Mouse (Mus musculus): Measurements from ENCODE around the gene Gsto1. TPM values are rescaled to one million over a fixed set of nuclear protein-coding genes. Genes with fewer than 3 reads are reported as not detected.
"Not testable (repeated sequence)": the region's sequence is repeated elsewhere in the genome, so short reads cannot be mapped to it uniquely, and the experiment has no call there.

Gene Gsto1
- total and polyA plus RNA-seq, 2 experiments from 2014 or later, result 120 to 166 TPM

- H3K4me2 ChIP-seq (ENCODE audit: low read depth), result peak overlapping the region; percentile 86
- peak; percentile 67 for TF ChIP-seq CTCF (IDR thresholded peaks at IDR 0.05; ENCODE audit: low read depth)
Observed at GRCm38 (mm10) chr19:47836701-47837526, 17.9 kb upstream of the Gsto1 start.

GRCm38 (mm10) chr19:47837527-47837901 lies 17.3 kb upstream of the Gsto1 start:
- Histone ChIP-seq H3K4me1 (ENCODE audit: insufficient read depth) (no peaks in the 10 kb centered on the region), H3K9ac (peak overlapping the region; percentile 44), H3K9me3 (ENCODE audit: low read length) (no peaks in the 10 kb centered on the region), H3K4me2 (ENCODE audit: low read depth) (peak overlapping the region; percentile 86), H3K27ac (ENCODE audit: low read depth, low read length) (no peak overlapping the region), H3K4me3 (ENCODE audit: low read depth, low read length) (peak overlapping the region; percentile 54), H3K36me3 (ENCODE audit: insufficient read depth) (no peaks in the 10 kb centered on the region), H3K27me3 (ENCODE audit: insufficient read depth, low read length) (peaks cover 7% of the 10 kb centered on the region; the same call in 1 of the 2 replicates)
- DNase-seq (no peak), ATAC-seq (peak; percentile 81)
- TF ChIP-seq CTCF (IDR thresholded peaks at IDR 0.05; ENCODE audit: low read depth), result no peak
- under 1% methylated on average over 6 of the region's 6 CpGs for WGBS

More at GRCm38 (mm10) chr19:47836701-47837526, 17.9 kb upstream of the Gsto1 start:
- H3K4me1 ChIP-seq (ENCODE audit: insufficient read depth), result no peaks in the 10 kb centered on the region
- ATAC-seq (peak; percentile 98), DNase-seq (peak; percentile 79)
- H3K9ac ChIP-seq, result peak overlapping the region; percentile 44
- no peaks in the 10 kb centered on the region for H3K36me3 ChIP-seq (ENCODE audit: insufficient read depth)
- H3K27me3 ChIP-seq (ENCODE audit: insufficient read depth, low read length), result peaks cover 7% of the 10 kb centered on the region; the same call in 1 of the 2 replicates
- no peak overlapping the region for H3K27ac ChIP-seq (ENCODE audit: low read depth, low read length)
- H3K9me3 ChIP-seq (ENCODE audit: low read length), result no peaks in the 10 kb centered on the region
- WGBS, result 5% methylated on average over 45 of the region's 49 CpGs
- H3K4me3 ChIP-seq (ENCODE audit: low read depth, low read length), result peak overlapping the region; percentile 54

- not testable (repeated sequence) for H3K27me3 ChIP-seq (ENCODE audit: insufficient read depth, low read length); H3K27ac ChIP-seq (ENCODE audit: low read depth, low read length); ATAC-seq; H3K4me1 ChIP-seq (ENCODE audit: insufficient read depth); H3K9me3 ChIP-seq (ENCODE audit: low read length); H3K36me3 ChIP-seq (ENCODE audit: insufficient read depth); DNase-seq; H3K4me2 ChIP-seq (ENCODE audit: low read depth); H3K4me3 ChIP-seq (ENCODE audit: low read depth, low read length); H3K9ac ChIP-seq
- 89% methylated on average over 13 of the region's 15 CpGs for WGBS
Observed at GRCm38 (mm10) chr19:47841234-47841633, 13.5 kb upstream of the Gsto1 start.

GRCm38 (mm10) chr19:47849735-47850134 lies 5.0 kb upstream of the Gsto1 start:
- Histone ChIP-seq H3K4me1 (ENCODE audit: insufficient read depth) (0 out of 2 replicates have a peak, but pooled peaks cover 3% of the 10 kb centered on the region), H3K36me3 (ENCODE audit: insufficient read depth) (no peaks in the 10 kb centered on the region), H3K9ac (no peak overlapping the region), H3K4me2 (ENCODE audit: low read depth) (no peak overlapping the region), H3K27ac (ENCODE audit: low read depth, low read length) (no peak overlapping the region), H3K4me3 (ENCODE audit: low read depth, low read length) (no peak overlapping the region), H3K27me3 (ENCODE audit: insufficient read depth, low read length) (no peaks in the 10 kb centered on the region), H3K9me3 (ENCODE audit: low read length) (no peaks in the 10 kb centered on the region)
- no peak for TF ChIP-seq CTCF (IDR thresholded peaks at IDR 0.05; ENCODE audit: low read depth)
- DNase-seq (no peak), ATAC-seq (no peak)
- WGBS, result 90% methylated on average over 3 of the region's 3 CpGs

- not testable (repeated sequence) for DNase-seq; H3K4me2 ChIP-seq (ENCODE audit: low read depth); H3K4me1 ChIP-seq (ENCODE audit: insufficient read depth); H3K27me3 ChIP-seq (ENCODE audit: insufficient read depth, low read length); H3K9me3 ChIP-seq (ENCODE audit: low read length); H3K27ac ChIP-seq (ENCODE audit: low read depth, low read length); ATAC-seq; H3K4me3 ChIP-seq (ENCODE audit: low read depth, low read length); H3K9ac ChIP-seq; H3K36me3 ChIP-seq (ENCODE audit: insufficient read depth)
- 87% methylated on average over 3 of the region's 3 CpGs for WGBS
Observed at GRCm38 (mm10) chr19:47852131-47852530, 2.6 kb upstream of the Gsto1 start.

- 95% methylated on average over 3 of the region's 3 CpGs for WGBS
- Histone ChIP-seq H3K27me3 (ENCODE audit: insufficient read depth, low read length) (no peaks in the 10 kb centered on the region), H3K36me3 (ENCODE audit: insufficient read depth) (peaks cover 2% of the 10 kb centered on the region; the same call in 1 of the 2 replicates), H3K4me1 (ENCODE audit: insufficient read depth) (0 out of 2 replicates have a peak, but pooled peaks cover 3% of the 10 kb centered on the region), H3K4me3 (ENCODE audit: low read depth, low read length) (no peak overlapping the region), H3K9me3 (ENCODE audit: low read length) (no peaks in the 10 kb centered on the region), H3K9ac (no peak overlapping the region), H3K4me2 (ENCODE audit: low read depth) (no peak overlapping the region), H3K27ac (ENCODE audit: low read depth, low read length) (no peak overlapping the region)
- DNase-seq, result no peak
- no peak for TF ChIP-seq CTCF (IDR thresholded peaks at IDR 0.05; ENCODE audit: low read depth)
- no peak for ATAC-seq
Observed at GRCm38 (mm10) chr19:47853053-47853452, 1.7 kb upstream of the Gsto1 start.
